Mouse (Mus musculus) intestine, embryonic 14.5 days (tissue): Measurements from ENCODE around the gene Lsm11. TPM values are rescaled to one million over a fixed set of nuclear protein-coding genes. Genes with fewer than 3 reads are reported as not detected.
A peak's percentile ranks its signal among the peaks of the same experiment; 100 is the strongest.
"Not testable (repeated sequence)": the region's sequence is repeated elsewhere in the genome, so short reads cannot be mapped to it uniquely, and the experiment has no call there.

ENCODE experiments used
- ATAC-seq: fragments of 200-750 bp; cut with Nextera tagmentation; replicated peaks from 2 replicates; pipeline ENCODE4 v1.8.0; 2017; ENCODE audit warnings: low read depth, moderate number of reproducible peaks, moderate TSS enrichment, moderate library complexity; ENCODE audit not compliant: low FRiP score, low TSS enrichment
- DNase-seq: peaks from one replicate; pipeline ENCODE4 v3.0.0-alpha.2; 2018; ENCODE audit warnings: low spot score
- H3K27ac ChIP-seq: fragments of 300-500 bp; sonication (generic); 2 replicates; pipeline ENCODE4 v1.5.1; 2014; ENCODE audit warnings: low read depth, mild to moderate bottlenecking, control low read depth
- H3K27me3 ChIP-seq: fragments of 300-500 bp; sonication (generic); replicated peaks from 2 replicates; pipeline ENCODE4 v1.6.1; 2014; ENCODE audit warnings: low read length, control low read depth; ENCODE audit not compliant: control insufficient read depth, insufficient read depth
- H3K36me3 ChIP-seq: fragments of 300-500 bp; sonication (generic); 2 replicates; pipeline ENCODE4 v1.6.1; 2014; ENCODE audit warnings: low read length, control low read depth; ENCODE audit not compliant: control insufficient read depth, insufficient read depth
- H3K4me1 ChIP-seq: fragments of 300-500 bp; sonication (generic); replicated peaks from 2 replicates; pipeline ENCODE4 v1.6.1; 2014; ENCODE audit warnings: low read length, control low read depth, mixed read lengths; ENCODE audit not compliant: control insufficient read depth, insufficient read depth
- H3K4me2 ChIP-seq: fragments of 300-500 bp; sonication (generic); 2 replicates; pipeline ENCODE4 v1.6.1; 2014; ENCODE audit warnings: low read length
- H3K4me3 ChIP-seq: fragments of 300-500 bp; sonication (generic); 2 replicates; pipeline ENCODE4 v1.5.1; 2014; ENCODE audit warnings: low read depth, low read length, control low read depth, mixed read lengths
- H3K9ac ChIP-seq: fragments of 300-500 bp; sonication (generic); 2 replicates; pipeline ENCODE4 v1.6.1; 2014; ENCODE audit warnings: mild to moderate bottlenecking, low read length
- H3K9me3 ChIP-seq: fragments of 300-500 bp; sonication (generic); 2 replicates; pipeline ENCODE4 v1.6.1; 2016; ENCODE audit warnings: low read length, control low read depth; ENCODE audit not compliant: control insufficient read depth
- WGBS: fragments of 180-500 bp; shearing (Covaris S2); extraction: QIAGEN DNeasy Blood & Tissue Kit; methylation state at CpG from one replicate; pipeline ENCODE4 v1.1.7; 2014; 5-methylcytosine and 5-hydroxymethylcytosine counted together
- polyA plus RNA-seq: library from polyadenylated mRNA; unstranded; fragments of >200 nt; fragmentation: Nextera tagmentation; extraction: Ambion mirVana; gene quantifications from 2 replicates; pipeline ENCODE4 v1.2.1, GENCODE M21; 2014

The Lsm11 gene
- polyA plus RNA-seq, 1 experiment from 2014 or later, result 9.4 TPM

DNA sequence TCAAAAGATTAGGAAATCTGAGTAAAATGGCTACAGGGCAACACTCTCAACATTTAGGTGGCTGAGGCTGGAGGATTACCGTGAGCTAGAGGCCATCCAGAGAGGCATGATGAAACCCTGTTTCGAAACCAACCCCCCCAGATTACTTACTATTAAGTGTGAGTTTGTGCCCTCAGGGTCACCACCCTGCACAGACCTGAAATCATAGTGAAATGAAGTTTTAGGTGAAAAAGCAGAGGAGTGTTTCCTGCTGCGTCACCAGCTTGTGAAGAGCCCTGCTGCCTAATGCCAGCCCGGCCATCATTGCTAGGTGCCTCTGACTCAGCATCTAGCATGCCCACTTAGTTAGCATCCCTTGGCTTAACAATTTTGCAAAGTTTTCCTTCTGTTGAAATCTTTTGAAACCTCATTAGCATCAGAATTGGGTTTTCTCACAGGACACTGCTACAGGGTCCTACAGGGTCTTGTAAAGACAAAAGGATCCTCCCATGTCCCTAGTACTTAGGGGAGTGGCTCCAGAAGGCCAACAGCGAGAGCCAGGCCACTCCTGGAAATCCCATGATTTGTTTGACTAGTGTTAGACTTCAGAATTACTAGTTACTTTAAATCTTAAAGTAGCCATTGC lies 59.0 kb downstream of the Lsm11 start:
- WGBS, result 91% methylated on average over 5 of the region's 5 CpGs
- Histone ChIP-seq H3K4me1 (peaks cover 21% of the 10 kb centered on the region), H3K4me3 (no peak overlapping the region), H3K27ac (no peak overlapping the region), H3K9me3 (no peaks in the 10 kb centered on the region), H3K27me3 (no peaks in the 10 kb centered on the region), H3K36me3 (peaks cover 65% of the 10 kb centered on the region), H3K9ac (no peak overlapping the region), H3K4me2 (no peak overlapping the region)
- DNase-seq (no peak), ATAC-seq (no peak)

DNA sequence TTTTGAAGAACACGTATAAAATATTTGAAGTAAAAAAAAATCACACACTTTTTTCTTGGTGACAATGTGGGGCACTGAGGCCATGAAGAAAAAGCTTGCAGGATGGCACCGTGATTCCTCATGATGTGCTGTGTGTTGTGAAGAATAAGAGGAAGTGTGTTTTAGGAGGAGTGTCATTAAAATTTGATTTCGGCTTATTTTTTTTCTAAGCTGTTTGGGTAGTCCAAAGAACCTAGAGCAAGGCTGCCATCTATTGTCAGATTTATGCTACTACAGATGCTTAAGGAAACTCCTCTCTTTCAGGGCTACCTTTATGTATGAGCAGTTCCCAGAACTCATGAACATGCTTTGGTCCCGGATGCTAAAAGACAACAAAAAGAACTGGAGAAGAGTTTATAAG lies 60.7 kb downstream of the Lsm11 start:
- no peak overlapping the region for H3K4me2 ChIP-seq
- no peaks in the 10 kb centered on the region for H3K27me3 ChIP-seq
- peaks cover 48% of the 10 kb centered on the region for H3K36me3 ChIP-seq
- no peaks in the 10 kb centered on the region for H3K9me3 ChIP-seq
- H3K9ac ChIP-seq, result no peak overlapping the region
- 50% methylated on average over 4 of the region's 4 CpGs for WGBS
- peaks cover 24% of the 10 kb centered on the region for H3K4me1 ChIP-seq
- no peak overlapping the region for H3K27ac ChIP-seq
- DNase-seq, result no peak
- no peak overlapping the region for H3K4me3 ChIP-seq
- no peak for ATAC-seq

DNA sequence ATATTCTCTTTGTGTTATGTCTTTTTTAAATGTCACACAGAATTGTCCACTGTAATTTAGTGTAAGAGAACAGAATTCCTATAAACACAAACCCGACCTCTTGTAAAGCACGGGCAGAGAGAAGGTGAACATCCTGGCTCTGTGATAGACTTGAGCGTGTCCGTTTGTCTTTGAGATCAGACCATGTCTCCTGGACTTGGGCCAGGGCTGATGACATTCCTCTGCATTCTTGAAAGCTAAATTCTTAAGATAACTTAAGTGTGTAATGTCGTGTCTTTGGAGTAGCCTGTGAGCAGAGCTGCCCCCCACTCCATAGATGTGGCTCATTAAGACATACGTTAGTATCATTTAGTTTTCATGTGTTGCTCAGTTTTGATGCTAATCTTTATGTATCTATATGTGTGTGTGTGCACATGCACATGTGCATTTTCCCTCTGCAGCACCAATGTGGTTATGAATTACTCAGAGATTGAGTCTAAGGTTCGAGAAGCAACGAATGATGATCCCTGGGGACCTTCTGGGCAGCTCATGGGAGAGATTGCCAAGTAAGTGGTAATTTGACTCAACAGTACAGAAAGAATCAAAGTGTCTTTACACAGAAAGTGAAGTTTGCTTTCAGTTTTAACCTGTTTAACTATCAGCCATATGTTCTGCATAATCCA lies 61.3 kb downstream of the Lsm11 start:
- Histone ChIP-seq H3K4me2 (no peak overlapping the region), H3K27me3 (no peaks in the 10 kb centered on the region), H3K27ac (no peak overlapping the region), H3K4me3 (no peak overlapping the region), H3K4me1 (peaks cover 24% of the 10 kb centered on the region), H3K9me3 (no peaks in the 10 kb centered on the region), H3K36me3 (peaks cover 42% of the 10 kb centered on the region), H3K9ac (no peak overlapping the region)
- ATAC-seq, result no peak
- no peak for DNase-seq
- WGBS, result 34% methylated on average over 8 of the region's 8 CpGs

DNA sequence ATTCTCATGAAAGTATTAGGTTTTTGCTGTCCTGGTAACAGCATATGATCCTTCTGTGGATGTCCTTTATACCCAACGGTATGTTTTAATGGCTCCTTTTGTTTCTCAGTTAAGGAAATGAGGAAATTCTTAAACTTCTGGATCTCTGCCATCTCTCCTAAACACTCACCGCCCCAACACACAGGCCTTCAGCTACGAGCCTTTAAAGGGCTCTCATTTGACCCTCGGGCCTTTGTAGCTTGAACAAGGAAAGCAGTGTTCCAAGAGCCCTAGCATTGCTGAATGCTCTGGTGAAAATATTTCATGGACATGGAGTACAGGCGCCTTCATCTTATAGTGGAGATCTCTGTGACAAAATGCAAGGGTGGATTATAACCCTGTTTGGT lies 63.1 kb downstream of the Lsm11 start:
- 27% methylated on average over 5 of the region's 5 CpGs for WGBS
- peak overlapping the region; percentile 43; the same call in 1 of the 2 replicates for H3K27ac ChIP-seq
- no peaks in the 10 kb centered on the region for H3K27me3 ChIP-seq
- peaks cover 24% of the 10 kb centered on the region for H3K4me1 ChIP-seq
- H3K36me3 ChIP-seq, result peaks cover 25% of the 10 kb centered on the region
- no peak overlapping the region for H3K4me3 ChIP-seq
- H3K9me3 ChIP-seq, result no peaks in the 10 kb centered on the region
- ATAC-seq (no peak), DNase-seq (no peak)
- H3K9ac ChIP-seq, result no peak overlapping the region
- no peak overlapping the region for H3K4me2 ChIP-seq

DNA sequence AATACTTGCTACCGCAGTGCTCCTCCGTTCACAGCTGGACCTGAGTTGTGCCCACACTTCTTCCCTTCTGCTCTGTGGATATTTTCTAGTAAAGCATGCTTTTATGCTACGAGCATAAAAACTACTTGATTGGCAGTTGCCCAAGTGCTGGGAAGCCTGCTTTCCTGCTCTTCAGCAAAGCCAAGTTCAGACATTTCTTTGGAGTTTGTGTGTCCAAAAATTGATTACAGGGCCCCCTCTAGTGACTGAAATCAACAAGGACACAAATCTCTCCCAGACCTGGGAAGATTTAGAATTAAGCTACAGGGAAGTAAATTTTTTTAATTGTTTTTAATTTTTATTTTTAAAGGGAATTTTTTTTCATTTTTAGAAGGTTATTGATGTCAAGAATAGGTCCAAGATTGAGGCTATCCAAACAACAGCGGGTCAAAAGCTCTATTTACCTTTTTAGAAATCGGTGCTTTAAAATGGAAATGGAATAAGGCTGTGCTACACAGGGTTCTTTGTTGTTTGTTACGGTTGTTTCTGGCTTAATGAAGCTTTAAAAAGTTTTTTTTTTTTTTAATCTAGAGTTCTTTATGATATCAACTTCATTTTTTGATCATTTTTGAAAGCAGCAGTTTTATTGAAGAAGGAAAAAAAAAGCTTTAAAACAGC lies 63.6 kb downstream of the Lsm11 start:
- ATAC-seq (0 out of 2 replicates have a peak, but pooled peaks have one; percentile 14), DNase-seq (no peak)
- Histone ChIP-seq H3K27me3 (no peaks in the 10 kb centered on the region), H3K36me3 (peaks cover 20% of the 10 kb centered on the region), H3K4me1 (peaks cover 24% of the 10 kb centered on the region), H3K4me3 (no peak overlapping the region), H3K9ac (no peak overlapping the region), H3K4me2 (0 out of 2 replicates have a peak overlapping the region, but pooled peaks have one; percentile 4), H3K9me3 (no peaks in the 10 kb centered on the region), H3K27ac (no peak overlapping the region)
- 62% methylated on average over 6 of the region's 6 CpGs for whole genome bisulfite sequencing

DNA sequence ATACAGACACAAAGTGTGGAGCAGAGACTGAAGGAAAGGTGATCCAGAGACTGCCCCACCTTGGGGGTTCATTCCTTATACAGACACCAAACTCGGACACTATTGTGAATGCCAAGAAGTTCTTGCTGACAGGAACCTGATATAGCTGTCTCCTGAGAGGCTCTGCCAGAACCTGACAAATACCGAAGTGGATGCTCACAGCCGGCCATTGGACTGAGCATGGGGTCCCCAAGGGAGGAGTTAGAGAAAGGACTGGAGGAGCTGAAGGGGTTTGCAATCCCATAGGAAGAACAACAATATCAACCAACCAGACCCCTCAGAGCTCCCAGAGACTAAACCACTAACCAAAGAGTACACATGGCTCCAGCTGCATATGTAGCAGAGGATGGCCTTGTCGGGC lies 65.4 kb downstream of the Lsm11 start:
- WGBS, result 72% methylated on average over 4 of the region's 4 CpGs

More for the DNA sequence above, 65.4 kb downstream of the Lsm11 start:
- not testable (repeated sequence) for H3K27ac ChIP-seq, ATAC-seq, H3K9ac ChIP-seq, H3K36me3 ChIP-seq, DNase-seq, H3K4me2 ChIP-seq, H3K4me3 ChIP-seq, H3K27me3 ChIP-seq, H3K9me3 ChIP-seq
- peaks cover 24% of the 10 kb centered on the region for H3K4me1 ChIP-seq

Other genes with a start within 250 kb of the Lsm11 start
- gene Clint1, start 92.9 kb downstream of the Lsm11 start, polyA plus RNA-seq, result 82.1 and 83.1 TPM in 2 replicates
- 12.2 and 14.8 TPM in 2 replicates for gene Thg1l, start 10.6 kb upstream of the Lsm11 start, polyA plus RNA-seq
- gene Sox30, start 35.4 kb upstream of the Lsm11 start, polyA plus RNA-seq, result 0.09 and 0.24 TPM in 2 replicates
- gene Gm12166, start 107.4 kb upstream of the Lsm11 start, polyA plus RNA-seq, result 4.1 and 4.6 TPM in 2 replicates
- 21.3 and 24.6 TPM in 2 replicates for gene Adam19, start 111.1 kb upstream of the Lsm11 start, polyA plus RNA-seq
- gene Nipal4, start 221.6 kb upstream of the Lsm11 start, polyA plus RNA-seq, result 3.5 and 4.5 TPM in 2 replicates